Mouse (Mus musculus) limb, embryonic 12.5 days (tissue): ENCODE results near the gene Zfpl1. TPM values are rescaled to one million over a fixed set of nuclear protein-coding genes. Genes with fewer than 3 reads are reported as not detected.
"Not testable (repeated sequence)": the region's sequence is repeated elsewhere in the genome, so short reads cannot be mapped to it uniquely, and the experiment has no call there.

ENCODE experiments used
- ATAC-seq: fragments of 200-750 bp; cut with Nextera tagmentation; 2 replicates; pipeline ENCODE4 v1.8.0; 2017; ENCODE audit warnings: low read depth, moderate TSS enrichment; ENCODE audit not compliant: insufficient number of reproducible peaks, insufficient read depth, low FRiP score, low TSS enrichment
- H3K27ac ChIP-seq: fragments of 300-500 bp; sonication (generic); 2 replicates; pipeline ENCODE4 v1.5.1; 2016; ENCODE audit warnings: mild to moderate bottlenecking, moderate library complexity
- H3K27me3 ChIP-seq: fragments of 300-500 bp; sonication (generic); 2 replicates; pipeline ENCODE4 v1.6.1; 2016; ENCODE audit warnings: mild to moderate bottlenecking, moderate library complexity
- H3K36me3 ChIP-seq: fragments of 300-500 bp; sonication (generic); 2 replicates; pipeline ENCODE4 v1.6.1; 2016; ENCODE audit warnings: mild to moderate bottlenecking, moderate library complexity
- H3K4me1 ChIP-seq: fragments of 300-500 bp; sonication (generic); replicated peaks from 2 replicates; pipeline ENCODE4 v1.6.1; 2016
- H3K4me2 ChIP-seq: fragments of 300-500 bp; sonication (generic); 2 replicates; pipeline ENCODE4 v1.6.1; 2016; ENCODE audit warnings: mild to moderate bottlenecking, moderate library complexity
- H3K4me3 ChIP-seq: fragments of 300-500 bp; sonication (generic); replicated peaks from 2 replicates; pipeline ENCODE4 v1.5.1; 2016; ENCODE audit warnings: mild to moderate bottlenecking
- H3K9ac ChIP-seq: fragments of 300-500 bp; sonication (generic); replicated peaks from 2 replicates; pipeline ENCODE4 v1.6.1; 2016; ENCODE audit warnings: mild to moderate bottlenecking, moderate library complexity
- H3K9me3 ChIP-seq: fragments of 300-500 bp; sonication (generic); 2 replicates; pipeline ENCODE4 v1.6.1; 2016; ENCODE audit warnings: mild to moderate bottlenecking, moderate library complexity
- WGBS: fragments of 180-500 bp; shearing (Covaris S2); methylation state at CpG from one replicate; pipeline ENCODE4 v1.1.7; 2016; 5-methylcytosine and 5-hydroxymethylcytosine counted together
- polyA plus RNA-seq: library from polyadenylated mRNA; unstranded; fragments of >200 nt; fragmentation: Nextera tagmentation; extraction: Ambion mirVana; gene quantifications from 2 replicates; pipeline ENCODE4 v1.2.1, GENCODE M21; 2016

Zfpl1 gene
- polyA plus RNA-seq, 1 experiment from 2014 or later, result 71.5 TPM

GRCm38 (mm10) chr19:6056696-6057095, 28.1 kb downstream of the Zfpl1 start:
- no peak overlapping the region for H3K27ac ChIP-seq
- no peaks in the 10 kb centered on the region for H3K27me3 ChIP-seq
- no peak for ATAC-seq
- peak overlapping the region; percentile 86 for H3K4me2 ChIP-seq
- peaks cover 59% of the 10 kb centered on the region for H3K36me3 ChIP-seq
- H3K4me1 ChIP-seq, result peaks cover 16% of the 10 kb centered on the region
- 66% methylated on average over 4 of the region's 4 CpGs for WGBS
- H3K4me3 ChIP-seq, result peak overlapping the region; percentile 86
- H3K9ac ChIP-seq, result peak overlapping the region; percentile 92
- H3K9me3 ChIP-seq, result no peaks in the 10 kb centered on the region

- Histone ChIP-seq H3K27me3 (no peaks in the 10 kb centered on the region), H3K4me2 (no peak overlapping the region), H3K27ac (no peak overlapping the region), H3K4me1 (peaks cover 16% of the 10 kb centered on the region), H3K4me3 (no peak overlapping the region), H3K9ac (no peak overlapping the region), H3K36me3 (peaks cover 74% of the 10 kb centered on the region), H3K9me3 (no peaks in the 10 kb centered on the region)
- 86% methylated on average over 5 of the region's 5 CpGs for WGBS
- no peak for ATAC-seq
Measured at GRCm38 (mm10) chr19:6054296-6054695, 30.5 kb downstream of the Zfpl1 start.

GRCm38 (mm10) chr19:6052516-6052915, 32.2 kb downstream of the Zfpl1 start:
- no peaks in the 10 kb centered on the region for H3K27me3 ChIP-seq
- no peaks in the 10 kb centered on the region for H3K9me3 ChIP-seq
- peaks cover 19% of the 10 kb centered on the region for H3K4me1 ChIP-seq
- peaks cover 78% of the 10 kb centered on the region for H3K36me3 ChIP-seq
- H3K27ac ChIP-seq, result no peak overlapping the region
- H3K4me2 ChIP-seq, result no peak overlapping the region
- no peak for ATAC-seq
- 89% methylated on average over 7 of the region's 7 CpGs for WGBS
- no peak overlapping the region for H3K9ac ChIP-seq
- no peak overlapping the region for H3K4me3 ChIP-seq

DNA sequence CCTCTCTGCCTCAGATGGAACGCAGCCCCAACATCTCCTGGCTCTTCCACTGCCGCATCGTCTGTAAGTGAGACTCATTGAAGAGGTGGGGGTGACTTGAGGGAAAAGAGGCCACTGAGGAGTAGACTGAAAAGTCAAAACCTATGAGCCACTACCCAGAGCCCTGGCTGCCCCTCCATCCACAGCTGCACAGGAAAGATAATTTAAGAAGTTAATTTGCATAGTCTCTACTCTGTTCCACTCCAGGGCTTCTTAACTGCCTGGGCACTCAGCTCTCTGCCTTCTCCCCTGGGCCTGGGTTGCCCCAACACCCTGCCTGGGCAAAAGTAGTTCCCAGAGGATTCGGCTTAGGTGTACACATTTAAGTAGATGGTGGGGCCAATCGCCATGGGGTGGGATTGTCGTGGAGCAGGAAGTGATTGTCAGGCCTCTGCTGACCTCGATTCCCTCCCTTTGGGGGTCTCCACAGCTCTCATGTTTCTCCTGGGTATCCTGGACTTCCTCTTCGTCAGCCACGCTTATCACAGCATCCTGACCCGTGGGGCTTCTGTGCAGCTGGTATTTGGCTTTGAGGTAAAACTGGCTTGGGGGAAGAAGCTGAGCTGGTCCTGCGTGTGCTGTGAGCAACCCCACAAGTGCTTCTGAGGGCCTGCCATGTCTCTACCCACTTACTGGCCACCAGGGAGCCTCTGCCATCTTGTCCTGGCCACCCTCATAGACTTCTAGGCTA, 35.9 kb downstream of the Zfpl1 start:
- Histone ChIP-seq H3K27ac (no peak overlapping the region), H3K4me2 (no peak overlapping the region), H3K36me3 (peaks cover 58% of the 10 kb centered on the region), H3K4me3 (peak overlapping the region; percentile 95; the same call in 1 of the 2 replicates), H3K4me1 (peaks cover 18% of the 10 kb centered on the region), H3K9ac (no peak overlapping the region), H3K27me3 (no peaks in the 10 kb centered on the region), H3K9me3 (no peaks in the 10 kb centered on the region)
- WGBS, result 92% methylated on average over 11 of the region's 11 CpGs
- no peak for ATAC-seq

GRCm38 (mm10) chr19:6047899-6048166, 36.9 kb downstream of the Zfpl1 start:
- Histone ChIP-seq H3K9me3 (no peaks in the 10 kb centered on the region), H3K4me1 (peaks cover 18% of the 10 kb centered on the region), H3K4me2 (peak overlapping the region; percentile 82), H3K4me3 (peak overlapping the region; percentile 95), H3K9ac (peak overlapping the region; percentile 88), H3K36me3 (peaks cover 48% of the 10 kb centered on the region), H3K27ac (no peak overlapping the region), H3K27me3 (no peaks in the 10 kb centered on the region)
- ATAC-seq, result no peak
- WGBS, result 88% methylated on average over 8 of the region's 8 CpGs

DNA sequence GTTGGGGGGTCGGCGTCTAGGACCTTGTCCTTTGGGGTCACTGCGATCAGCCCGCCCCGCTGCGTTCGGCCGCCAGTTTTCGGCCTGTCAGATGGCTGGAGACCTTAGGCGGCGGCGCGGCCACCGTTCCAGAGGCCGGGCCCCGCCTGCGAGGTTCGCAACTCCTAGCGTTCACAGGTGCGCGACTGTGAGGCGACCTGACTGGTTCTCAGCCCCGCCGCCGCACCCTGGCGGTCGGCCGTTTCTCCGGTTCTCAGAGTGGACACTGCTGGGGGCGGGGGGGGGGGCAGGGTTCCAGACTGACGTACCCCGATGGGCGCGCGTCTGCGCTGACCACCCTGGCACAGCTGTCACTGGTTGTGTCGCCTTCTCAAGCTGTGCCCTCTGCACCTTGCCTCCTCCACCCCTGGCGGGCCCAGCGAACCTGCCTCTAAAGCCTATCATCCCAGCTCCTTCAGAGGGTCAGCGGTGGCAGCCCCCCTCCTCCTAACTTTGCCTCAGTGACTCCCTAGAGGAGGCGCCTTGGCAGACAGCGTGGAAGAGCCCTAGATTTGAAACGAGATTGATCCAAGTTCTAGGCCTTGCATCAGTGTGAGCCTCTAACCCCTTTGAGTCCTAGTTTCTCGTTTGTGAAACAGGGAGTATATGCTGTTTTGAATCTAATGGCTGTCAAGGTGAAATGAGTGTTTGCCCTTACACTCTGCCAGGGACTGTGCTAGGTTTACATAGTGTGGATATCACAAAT, 37.4 kb downstream of the Zfpl1 start:
- peak overlapping the region; percentile 98 for H3K27ac ChIP-seq
- peaks cover 43% of the 10 kb centered on the region for H3K36me3 ChIP-seq
- H3K4me2 ChIP-seq, result peak overlapping the region; percentile 82
- H3K9ac ChIP-seq, result peak overlapping the region; percentile 88
- no peaks in the 10 kb centered on the region for H3K9me3 ChIP-seq
- ATAC-seq, result 0 out of 2 replicates have a peak, but pooled peaks have one; percentile 16
- H3K4me1 ChIP-seq, result peaks cover 18% of the 10 kb centered on the region
- 2% methylated on average over 42 of the region's 44 CpGs for WGBS
- H3K4me3 ChIP-seq, result peak overlapping the region; percentile 95
- no peaks in the 10 kb centered on the region for H3K27me3 ChIP-seq

GRCm38 (mm10) chr19:6046294-6047153, 38.2 kb downstream of the Zfpl1 start, which contains the start of gene Syvn1:
TSS of gene Syvn1 (plus strand) at chr19:6046576.
- Histone ChIP-seq H3K9ac (peak within 1 kb of the TSS; percentile 88), H3K4me2 (peak within 1 kb of the TSS; percentile 82), H3K27me3 (no peaks in the 10 kb centered on the region), H3K9me3 (no peaks in the 10 kb centered on the region), H3K27ac (peak within 1 kb of the TSS; percentile 98), H3K4me1 (peaks cover 18% of the 10 kb centered on the region), H3K36me3 (peaks cover 35% of the 10 kb centered on the region), H3K4me3 (peak within 1 kb of the TSS; percentile 95)
- under 1% methylated on average over 65 of the region's 65 CpGs for WGBS
- peak; percentile 90 for ATAC-seq

GRCm38 (mm10) chr19:6045366-6046293, 39.1 kb downstream of the Zfpl1 start:
- Histone ChIP-seq H3K4me3 (peak overlapping the region; percentile 95), H3K4me2 (peak overlapping the region; percentile 82), H3K27ac (peak overlapping the region; percentile 98), H3K36me3 (peaks cover 26% of the 10 kb centered on the region), H3K27me3 (no peaks in the 10 kb centered on the region), H3K9me3 (no peaks in the 10 kb centered on the region), H3K4me1 (peaks cover 18% of the 10 kb centered on the region), H3K9ac (peak overlapping the region; percentile 88)
- 21% methylated on average over 20 of the region's 20 CpGs for WGBS
- ATAC-seq, result peak; percentile 47; the same call in 1 of the 2 replicates

DNA sequence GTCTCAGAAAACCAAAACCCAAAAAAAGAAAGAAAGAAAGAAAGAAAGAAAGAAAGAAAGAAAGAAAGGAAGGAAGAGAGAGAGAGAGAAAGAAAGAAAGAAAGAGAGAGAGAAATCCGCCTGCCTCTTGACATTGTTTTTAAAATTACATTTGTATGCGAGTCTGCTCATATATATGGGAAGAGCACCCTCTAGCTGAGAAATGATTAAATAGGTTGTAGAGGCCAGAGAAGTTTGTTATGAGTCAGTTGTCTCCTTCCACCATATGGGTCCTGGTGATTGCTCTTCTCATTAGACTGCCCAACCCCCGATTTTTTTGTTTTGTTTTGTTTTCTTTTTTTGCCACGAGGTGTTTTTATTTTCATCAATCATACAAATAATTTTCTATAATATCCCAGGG, 40.7 kb downstream of the Zfpl1 start:
- not testable (repeated sequence) for H3K9me3 ChIP-seq, H3K27ac ChIP-seq, H3K4me3 ChIP-seq, H3K4me2 ChIP-seq, H3K9ac ChIP-seq, ATAC-seq, H3K27me3 ChIP-seq
- WGBS, result 73% methylated on average over 4 of the region's 4 CpGs
- peaks cover 10% of the 10 kb centered on the region for H3K36me3 ChIP-seq
- peaks cover 18% of the 10 kb centered on the region for H3K4me1 ChIP-seq

DNA sequence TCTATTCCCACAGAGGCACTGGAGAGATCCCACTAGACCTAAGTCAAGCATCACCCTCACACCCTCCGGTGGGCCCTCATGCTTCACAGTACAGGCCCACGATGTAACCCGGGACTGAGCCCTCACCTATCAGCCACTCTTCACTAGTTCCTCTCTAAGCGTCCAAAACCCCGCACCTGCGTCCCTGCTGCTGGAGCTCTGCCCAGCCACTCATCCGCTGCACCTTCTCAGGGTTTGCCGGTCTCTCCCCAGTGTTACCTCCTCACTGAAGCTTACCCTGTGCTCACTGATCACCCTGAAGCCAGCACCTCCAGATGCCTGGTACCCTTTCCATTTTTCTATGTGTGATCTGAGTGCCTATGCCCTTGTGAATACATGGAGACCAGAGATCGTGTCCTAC, 42.5 kb downstream of the Zfpl1 start:
- WGBS, result 86% methylated on average over 9 of the region's 9 CpGs
- H3K36me3 ChIP-seq, result no peaks in the 10 kb centered on the region
- no peak for ATAC-seq
- H3K4me2 ChIP-seq, result no peak overlapping the region
- no peaks in the 10 kb centered on the region for H3K9me3 ChIP-seq
- H3K27me3 ChIP-seq, result no peaks in the 10 kb centered on the region
- H3K27ac ChIP-seq, result no peak overlapping the region
- H3K4me1 ChIP-seq, result peaks cover 7% of the 10 kb centered on the region
- no peak overlapping the region for H3K4me3 ChIP-seq
- H3K9ac ChIP-seq, result no peak overlapping the region; the same call in 1 of the 2 replicates
